Mouse (Mus musculus): ENCODE data around the gene Bak1. TPM values are rescaled to one million over a fixed set of nuclear protein-coding genes. Genes with fewer than 3 reads are reported as not detected.
"Not testable (repeated sequence)": the region's sequence is repeated elsewhere in the genome, so short reads cannot be mapped to it uniquely, and the experiment has no call there.

The Bak1 gene
- polyA plus RNA-seq, 1 experiment from 2014 or later: 3.6 TPM

DNA sequence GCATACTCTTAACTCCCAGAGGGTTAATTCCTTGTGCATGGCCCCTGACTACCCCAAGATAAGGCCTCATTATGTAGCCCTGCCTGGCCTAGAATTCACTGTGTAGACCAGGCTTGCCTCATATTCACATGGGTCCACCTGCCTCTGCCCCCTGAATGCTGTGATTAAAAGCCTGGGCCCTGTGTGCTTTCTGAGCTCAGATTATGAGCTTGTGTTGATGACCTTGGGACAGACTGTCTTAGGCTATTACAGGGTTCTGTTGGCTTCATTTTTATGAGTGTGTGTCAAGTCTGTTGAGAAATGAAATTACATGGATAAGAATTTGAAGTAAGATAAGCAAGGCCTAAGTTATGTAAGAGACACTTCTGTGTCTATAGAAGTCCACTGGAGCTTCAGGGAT is 38.3 kb downstream of the Bak1 start:
- no peaks in the 10 kb centered on the region for H3K27me3 ChIP-seq (ENCODE audit: control insufficient read depth, insufficient read depth, low read length)

DNA sequence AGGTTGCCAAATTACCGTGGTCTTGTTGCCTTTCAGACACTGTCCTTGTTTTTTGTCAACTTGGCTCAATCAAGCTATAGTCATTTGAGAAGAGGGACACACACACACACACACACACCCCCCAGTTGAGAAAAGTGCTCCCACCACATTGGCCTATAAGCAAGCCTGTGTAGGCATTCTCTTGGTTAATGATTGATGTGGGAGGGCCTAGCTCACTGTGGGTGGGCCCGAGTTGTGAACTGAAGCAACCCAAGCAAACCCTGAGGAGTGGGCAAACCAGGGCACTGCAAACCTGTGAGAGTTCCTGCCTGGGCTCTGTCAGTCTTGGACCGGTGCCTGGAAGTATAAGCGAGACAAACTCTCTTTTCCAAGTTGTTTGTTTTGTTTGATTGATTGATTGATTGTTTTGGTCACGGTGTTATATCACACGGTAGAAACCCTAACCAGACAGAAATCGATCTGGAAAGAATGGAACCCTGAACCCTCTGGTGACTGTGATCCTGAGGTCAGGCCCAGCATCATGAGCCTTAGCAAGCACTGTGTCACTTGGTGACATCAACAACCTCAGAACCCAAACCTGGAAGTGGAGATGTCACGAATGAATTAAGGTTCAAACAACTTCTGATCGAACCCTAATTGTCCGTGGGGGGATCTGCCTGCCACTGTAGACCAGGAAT is 43.2 kb downstream of the Bak1 start:
- Histone ChIP-seq H3K9ac (ENCODE audit: low read length) (no peak overlapping the region), H3K27ac (replicated peaks) (no peak overlapping the region), H3K4me2 (replicated peaks; ENCODE audit: low read depth) (no peak overlapping the region), H3K4me1 (replicated peaks; ENCODE audit: control insufficient read depth, insufficient read depth) (no peaks in the 10 kb centered on the region), H3K9me3 (ENCODE audit: control insufficient read depth, low read length) (no peaks in the 10 kb centered on the region), H3K27me3 (ENCODE audit: control insufficient read depth, insufficient read depth, low read length) (no peaks in the 10 kb centered on the region), H3K36me3 (ENCODE audit: control insufficient read depth, insufficient read depth, low read length) (no peaks in the 10 kb centered on the region), H3K4me3 (ENCODE audit: low read depth, low read length) (no peak overlapping the region)
- TF ChIP-seq CTCF (IDR thresholded peaks at IDR 0.05; ENCODE audit: low read depth) (no peak), EP300 (optimal IDR thresholded peaks at IDR 0.05) (no peak)
- ATAC-seq (ENCODE audit: low FRiP score, low TSS enrichment) (no peak), DNase-seq (ENCODE audit: low spot score) (no peak)
- 54% methylated on average over 10 of the region's 10 CpGs for WGBS

More for the DNA sequence above, 38.3 kb downstream of the Bak1 start:
- ATAC-seq (ENCODE audit: low FRiP score, low TSS enrichment) (no peak), DNase-seq (ENCODE audit: low spot score) (no peak)
- TF ChIP-seq CTCF (IDR thresholded peaks at IDR 0.05; ENCODE audit: low read depth) (no peak), EP300 (optimal IDR thresholded peaks at IDR 0.05) (no peak)
- H3K9ac ChIP-seq (ENCODE audit: low read length): no peak overlapping the region
- no peak overlapping the region for H3K27ac ChIP-seq (replicated peaks)
- H3K4me2 ChIP-seq (replicated peaks; ENCODE audit: low read depth): no peak overlapping the region
- H3K36me3 ChIP-seq (ENCODE audit: control insufficient read depth, insufficient read depth, low read length): no peaks in the 10 kb centered on the region
- no peaks in the 10 kb centered on the region for H3K4me1 ChIP-seq (replicated peaks; ENCODE audit: control insufficient read depth, insufficient read depth)
- no peaks in the 10 kb centered on the region for H3K9me3 ChIP-seq (ENCODE audit: control insufficient read depth, low read length)
- no peak overlapping the region for H3K4me3 ChIP-seq (ENCODE audit: low read depth, low read length)

DNA sequence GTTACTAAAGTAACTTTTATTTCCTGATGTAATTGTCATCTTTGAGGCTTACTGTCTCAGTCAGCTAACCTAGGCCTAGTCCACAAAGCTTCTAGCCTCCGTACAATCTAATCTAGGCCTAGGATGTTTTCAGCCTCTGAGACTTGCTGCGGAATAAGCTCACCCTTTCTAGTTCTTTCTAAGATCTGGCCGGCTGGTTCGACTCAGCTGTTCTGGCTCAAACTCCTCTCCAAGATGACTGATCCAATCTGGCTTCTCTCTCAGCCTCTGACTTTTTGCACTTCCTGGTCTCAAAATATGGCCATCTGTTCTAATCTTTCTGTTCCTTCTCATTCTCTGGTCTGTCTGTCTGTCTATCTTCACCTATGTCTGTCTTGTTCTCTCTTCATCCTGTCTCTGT is 45.4 kb downstream of the Bak1 start:
- TF ChIP-seq EP300 (optimal IDR thresholded peaks at IDR 0.05) (no peak), CTCF (IDR thresholded peaks at IDR 0.05; ENCODE audit: low read depth) (no peak)
- DNase-seq (ENCODE audit: low spot score) (no peak), ATAC-seq (ENCODE audit: low FRiP score, low TSS enrichment) (no peak)
- no peaks in the 10 kb centered on the region for H3K27me3 ChIP-seq (ENCODE audit: control insufficient read depth, insufficient read depth, low read length)
- H3K4me3 ChIP-seq (ENCODE audit: low read depth, low read length): no peak overlapping the region
- H3K9ac ChIP-seq (ENCODE audit: low read length): no peak overlapping the region
- H3K36me3 ChIP-seq (ENCODE audit: control insufficient read depth, insufficient read depth, low read length): 0 out of 2 replicates have a peak, but pooled peaks cover under 1% of the 10 kb centered on the region
- H3K4me1 ChIP-seq (replicated peaks; ENCODE audit: control insufficient read depth, insufficient read depth): no peaks in the 10 kb centered on the region
- H3K9me3 ChIP-seq (ENCODE audit: control insufficient read depth, low read length): no peaks in the 10 kb centered on the region
- 63% methylated on average over 4 of the region's 4 CpGs for WGBS
- no peak overlapping the region for H3K4me2 ChIP-seq (replicated peaks; ENCODE audit: low read depth)
- no peak overlapping the region for H3K27ac ChIP-seq (replicated peaks)

DNA sequence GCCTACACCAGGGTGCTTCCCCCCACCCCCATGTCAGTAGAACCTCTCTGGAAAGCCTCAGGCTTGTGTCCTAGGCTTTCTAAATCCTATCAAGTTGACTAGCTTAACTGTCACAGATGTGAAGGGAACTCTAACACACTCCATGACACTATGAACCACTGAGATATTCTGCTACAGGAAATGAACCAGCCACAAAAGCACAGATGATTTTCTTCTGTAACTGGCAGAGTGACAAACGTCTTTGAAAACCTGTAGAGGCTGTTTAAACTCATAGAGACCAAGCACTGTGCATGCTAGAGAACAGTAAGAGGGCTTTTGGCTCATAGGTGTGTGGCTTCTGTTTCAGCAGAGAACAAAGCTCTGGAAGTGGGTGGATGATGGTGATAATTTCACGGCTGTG is 47.8 kb downstream of the Bak1 start:
- ATAC-seq (ENCODE audit: low FRiP score, low TSS enrichment): no peak
- TF ChIP-seq EP300 (optimal IDR thresholded peaks at IDR 0.05) (no peak), CTCF (IDR thresholded peaks at IDR 0.05; ENCODE audit: low read depth) (no peak)
- H3K27ac ChIP-seq (replicated peaks): no peak overlapping the region

DNA sequence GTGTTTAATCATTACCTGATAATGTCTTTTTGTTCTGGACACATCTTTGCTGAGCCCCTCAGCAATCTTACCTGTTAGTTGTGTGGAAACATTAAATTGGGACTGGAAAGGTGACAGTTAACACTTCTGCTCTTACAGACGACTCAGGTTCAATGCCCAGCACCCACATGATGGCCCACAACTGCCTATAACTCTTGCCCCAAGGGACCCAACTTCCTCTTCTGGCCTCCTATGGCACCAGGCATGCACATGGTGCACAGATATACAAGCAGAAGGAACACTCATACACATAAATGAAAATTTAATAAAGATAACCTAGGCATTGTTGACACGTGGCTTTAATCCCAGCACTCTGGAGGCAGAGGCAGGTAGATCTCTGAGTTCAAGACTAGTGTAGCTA is 49.4 kb downstream of the Bak1 start:
- H3K27ac ChIP-seq (replicated peaks): no peak overlapping the region
- no peaks in the 10 kb centered on the region for H3K9me3 ChIP-seq (ENCODE audit: control insufficient read depth, low read length)
- 68% methylated on average over 2 of the region's 2 CpGs for WGBS
- no peak overlapping the region for H3K4me2 ChIP-seq (replicated peaks; ENCODE audit: low read depth)
- no peak overlapping the region for H3K9ac ChIP-seq (ENCODE audit: low read length)
- H3K27me3 ChIP-seq (ENCODE audit: control insufficient read depth, insufficient read depth, low read length): no peaks in the 10 kb centered on the region
- H3K4me1 ChIP-seq (replicated peaks; ENCODE audit: control insufficient read depth, insufficient read depth): no peaks in the 10 kb centered on the region
- ATAC-seq (ENCODE audit: low FRiP score, low TSS enrichment) (no peak), DNase-seq (ENCODE audit: low spot score) (no peak)
- TF ChIP-seq EP300 (optimal IDR thresholded peaks at IDR 0.05): no peak
- no peak for TF ChIP-seq CTCF (IDR thresholded peaks at IDR 0.05; ENCODE audit: low read depth)
- no peak overlapping the region for H3K4me3 ChIP-seq (ENCODE audit: low read depth, low read length)
- H3K36me3 ChIP-seq (ENCODE audit: control insufficient read depth, insufficient read depth, low read length): 0 out of 2 replicates have a peak, but pooled peaks cover 9% of the 10 kb centered on the region

More for the DNA sequence above, 47.8 kb downstream of the Bak1 start:
- H3K36me3 ChIP-seq (ENCODE audit: control insufficient read depth, insufficient read depth, low read length): 0 out of 2 replicates have a peak, but pooled peaks cover 9% of the 10 kb centered on the region
- H3K9ac ChIP-seq (ENCODE audit: low read length): no peak overlapping the region
- no peak for DNase-seq (ENCODE audit: low spot score)
- no peaks in the 10 kb centered on the region for H3K4me1 ChIP-seq (replicated peaks; ENCODE audit: control insufficient read depth, insufficient read depth)
- no peaks in the 10 kb centered on the region for H3K27me3 ChIP-seq (ENCODE audit: control insufficient read depth, insufficient read depth, low read length)
- H3K4me2 ChIP-seq (replicated peaks; ENCODE audit: low read depth): no peak overlapping the region
- 53% methylated on average over 2 of the region's 2 CpGs for WGBS
- no peak overlapping the region for H3K4me3 ChIP-seq (ENCODE audit: low read depth, low read length)
- H3K9me3 ChIP-seq (ENCODE audit: control insufficient read depth, low read length): no peaks in the 10 kb centered on the region

DNA sequence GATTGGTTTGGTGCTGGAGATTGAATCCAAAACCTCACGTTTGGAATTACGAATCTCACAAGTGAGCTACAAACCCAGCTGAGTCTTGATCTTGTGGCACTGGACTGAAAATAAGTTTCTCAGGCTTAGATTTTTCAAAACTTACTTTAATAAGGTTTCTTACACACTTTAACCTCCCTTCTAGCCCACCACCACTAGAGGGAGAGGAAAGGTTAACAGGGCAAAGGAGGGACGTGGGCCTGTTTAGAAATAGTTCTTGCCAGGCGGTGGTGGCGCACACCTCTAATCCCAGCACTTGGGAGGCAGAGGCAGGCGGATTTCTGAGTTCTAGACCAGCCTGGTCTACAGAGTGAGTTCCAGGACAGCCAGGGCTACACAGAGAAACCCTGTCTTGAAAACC is 51.5 kb downstream of the Bak1 start:
- H3K9ac ChIP-seq (ENCODE audit: low read length); DNase-seq (ENCODE audit: low spot score); H3K36me3 ChIP-seq (ENCODE audit: control insufficient read depth, insufficient read depth, low read length); H3K9me3 ChIP-seq (ENCODE audit: control insufficient read depth, low read length); H3K27ac ChIP-seq (replicated peaks); H3K4me1 ChIP-seq (replicated peaks; ENCODE audit: control insufficient read depth, insufficient read depth); H3K4me2 ChIP-seq (replicated peaks; ENCODE audit: low read depth); ATAC-seq (ENCODE audit: low FRiP score, low TSS enrichment); H3K27me3 ChIP-seq (ENCODE audit: control insufficient read depth, insufficient read depth, low read length); H3K4me3 ChIP-seq (ENCODE audit: low read depth, low read length): not testable (repeated sequence)
- TF ChIP-seq CTCF (IDR thresholded peaks at IDR 0.05; ENCODE audit: low read depth): peak; percentile 25; the same call in 1 of the 2 replicates
- 90% methylated on average over 6 of the region's 6 CpGs for WGBS
